Mouse (Mus musculus) spleen, adult 2 months (tissue): Measurements from ENCODE around the gene Myh9. TPM values are rescaled to one million over a fixed set of nuclear protein-coding genes. Genes with fewer than 3 reads are reported as not detected.

Source experiments
- DNase-seq, 2 experiments: peaks; one replicate each; pipeline versions ENCODE4 v3.0.0 to v3.0.0-alpha.2; 2012 to 2021; ENCODE audit warnings: low spot score in 2 of 2, low read depth in 1 of 2
- H3K27ac ChIP-seq: fragments of 200-500 bp; 2 replicates; pipeline ENCODE4 v1.5.1; 2012; ENCODE audit warnings: low read length, inconsistent platforms; ENCODE audit not compliant: insufficient read depth
- H3K27me3 ChIP-seq: fragments of 200-500 bp; 2 replicates; pipeline ENCODE4 v1.6.1; 2012; ENCODE audit warnings: mild to moderate bottlenecking, moderate library complexity, low read length, inconsistent platforms; ENCODE audit not compliant: control insufficient read depth, insufficient read depth
- H3K36me3 ChIP-seq: fragments of 200-500 bp; 2 replicates; pipeline ENCODE4 v1.6.1; 2012; ENCODE audit warnings: mild to moderate bottlenecking, low read length, inconsistent platforms; ENCODE audit not compliant: control insufficient read depth, insufficient read depth
- H3K4me1 ChIP-seq: fragments of 200-500 bp; 2 replicates; pipeline ENCODE4 v1.6.1; 2011; ENCODE audit warnings: inconsistent platforms; ENCODE audit not compliant: control insufficient read depth, insufficient read depth, insufficient read length
- H3K4me3 ChIP-seq: fragments of 200-500 bp; 2 replicates; pipeline ENCODE4 v1.5.1; 2011; ENCODE audit warnings: mild to moderate bottlenecking, inconsistent platforms; ENCODE audit not compliant: insufficient read depth, insufficient read length; ENCODE audit errors: extremely low read depth
- CTCF ChIP-seq: fragments of 200-500 bp; IDR thresholded peaks from 2 replicates; pipeline ENCODE4 v1.5.1; 2011; ENCODE audit warnings: mild to moderate bottlenecking, inconsistent platforms; ENCODE audit not compliant: insufficient read depth, insufficient read length, insufficient replicate concordance; ENCODE audit errors: extremely low read depth
- POLR2A ChIP-seq: fragments of 200-500 bp; IDR thresholded peaks from 2 replicates; pipeline ENCODE4 v1.6.1; 2011; ENCODE audit warnings: low read depth, low read length, inconsistent platforms
- WGBS: fragments of 180-500 bp; shearing (Covaris S2); methylation state at CpG from one replicate; pipeline ENCODE4 v1.1.7; 2018; 5-methylcytosine and 5-hydroxymethylcytosine counted together
- polyA plus RNA-seq: library from polyadenylated mRNA; depleted of rRNA; stranded (reverse); fragments of >200 nt; gene quantifications from 2 replicates; pipeline ENCODE4 v1.2.3, GENCODE M21; 2012

Myh9 gene
- polyA plus RNA-seq, 1 experiment, result 138 TPM

- TF ChIP-seq POLR2A, result no peak
- no peak for TF ChIP-seq CTCF
- WGBS, result 67% methylated on average over 8 of the region's 8 CpGs
- no peak overlapping the region for H3K4me3 ChIP-seq
- H3K4me1 ChIP-seq, result peaks cover 58% of the 10 kb centered on the region
- no peaks in the 10 kb centered on the region for H3K27me3 ChIP-seq
- peak overlapping the region; percentile 69 for H3K27ac ChIP-seq
- H3K36me3 ChIP-seq, result peaks cover 52% of the 10 kb centered on the region
- no peak for DNase-seq
Measured at GRCm38 (mm10) chr15:77799491-77800474, 42.2 kb downstream of the Myh9 start.

- WGBS, result 33% methylated on average over 14 of the region's 14 CpGs
- Histone ChIP-seq H3K4me1 (peaks cover 49% of the 10 kb centered on the region), H3K27ac (peak overlapping the region; percentile 69), H3K36me3 (peaks cover 53% of the 10 kb centered on the region), H3K27me3 (no peaks in the 10 kb centered on the region), H3K4me3 (no peak overlapping the region)
- TF ChIP-seq CTCF (no peak), POLR2A (no peak)
- DNase-seq, result peak in 1 of 2 experiments; percentile 31
Measured at GRCm38 (mm10) chr15:77798664-77799490, 43.1 kb downstream of the Myh9 start.

DNA sequence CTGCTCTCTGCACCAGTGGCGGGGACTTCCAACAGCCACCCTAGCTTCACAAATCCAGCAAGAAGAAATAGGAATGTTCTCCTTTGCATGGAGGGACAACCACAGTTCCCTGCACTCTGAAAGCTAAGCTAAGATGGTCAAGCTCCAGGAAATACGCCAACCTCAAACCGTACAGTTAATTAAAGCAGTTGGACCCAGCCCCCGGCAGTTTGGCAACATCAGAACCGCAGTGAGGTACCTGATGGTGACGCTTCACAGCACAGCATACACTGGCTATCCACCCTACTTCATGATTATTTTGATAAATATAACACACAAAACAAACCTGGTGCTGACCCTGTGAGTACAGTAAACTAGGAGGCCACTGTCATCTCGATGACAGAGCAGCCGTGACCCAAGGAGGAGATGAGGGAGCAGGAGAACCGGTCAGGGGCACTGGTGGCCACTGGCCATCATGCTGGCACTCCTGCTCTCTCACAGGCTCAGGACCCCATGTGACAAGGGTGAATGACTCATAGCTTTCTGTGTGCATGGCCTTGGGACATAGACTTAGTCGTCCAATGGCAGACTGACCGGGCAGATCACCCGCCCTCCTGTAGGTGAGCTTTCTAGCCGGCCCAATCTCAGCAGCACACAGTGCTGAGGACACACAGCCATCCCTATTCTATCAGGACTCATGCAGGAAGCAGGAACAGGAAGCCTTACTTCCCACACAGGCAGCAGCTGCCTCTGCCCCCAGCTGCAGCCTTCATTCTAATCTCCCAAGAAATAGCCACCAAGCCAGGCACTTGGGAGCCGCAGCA is 44.2 kb downstream of the Myh9 start:
- no peak for DNase-seq
- peaks cover 45% of the 10 kb centered on the region for H3K4me1 ChIP-seq
- WGBS, result 69% methylated on average over 14 of the region's 14 CpGs
- H3K27ac ChIP-seq, result peak overlapping the region; percentile 69
- H3K27me3 ChIP-seq, result no peaks in the 10 kb centered on the region
- no peak overlapping the region for H3K4me3 ChIP-seq
- no peak for TF ChIP-seq CTCF
- TF ChIP-seq POLR2A, result no peak
- peaks cover 54% of the 10 kb centered on the region for H3K36me3 ChIP-seq

GRCm38 (mm10) chr15:77796409-77797035 is 45.5 kb downstream of the Myh9 start:
- WGBS, result 94% methylated on average over 26 of the region's 26 CpGs
- Histone ChIP-seq H3K27ac (peak overlapping the region; percentile 12; the same call in 1 of the 2 replicates), H3K27me3 (no peaks in the 10 kb centered on the region), H3K36me3 (peaks cover 53% of the 10 kb centered on the region), H3K4me1 (peaks cover 37% of the 10 kb centered on the region), H3K4me3 (no peak overlapping the region)
- no peak for TF ChIP-seq POLR2A
- TF ChIP-seq CTCF, result no peak
- no peak for DNase-seq

DNA sequence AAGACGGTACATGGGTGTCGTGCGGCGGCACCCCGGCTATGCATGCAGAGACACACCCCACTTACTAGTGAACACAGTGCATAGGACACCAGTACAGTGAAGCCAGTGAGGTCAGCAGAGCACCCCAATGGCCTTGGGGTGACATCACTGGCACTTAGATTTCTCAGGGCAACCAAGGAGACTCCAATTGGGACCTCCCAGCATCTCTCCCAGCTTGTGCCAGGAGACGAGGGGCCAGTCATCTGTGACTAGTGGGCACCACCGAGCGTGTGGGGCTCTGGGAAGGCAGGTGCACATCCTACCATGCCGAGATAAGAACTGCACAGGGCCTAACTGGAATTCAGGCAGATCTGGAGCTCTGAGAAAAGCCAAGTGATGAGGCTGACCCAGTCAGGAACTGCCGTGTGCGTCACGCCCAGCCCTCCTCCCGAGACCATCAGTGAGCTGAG is 47.0 kb downstream of the Myh9 start:
- 78% methylated on average over 13 of the region's 13 CpGs for WGBS
- Histone ChIP-seq H3K4me1 (peaks cover 27% of the 10 kb centered on the region), H3K27ac (peak overlapping the region; percentile 17; the same call in 1 of the 2 replicates)

More for the DNA sequence above, 47.0 kb downstream of the Myh9 start:
- Histone ChIP-seq H3K27me3 (no peaks in the 10 kb centered on the region), H3K4me3 (no peak overlapping the region), H3K36me3 (peaks cover 69% of the 10 kb centered on the region)
- DNase-seq, result no peak
- no peak for TF ChIP-seq CTCF
- no peak for TF ChIP-seq POLR2A
